Mouse (Mus musculus) ES-E14 (cell line): ENCODE results near the gene Chic1.

Experiments used
- CHD2 ChIP-seq: IDR thresholded peaks from 2 replicates; pipeline ENCODE4 v1.6.1; 2014; ENCODE audit warnings: mild to moderate bottlenecking, low read depth, low read length, inconsistent platforms
- HCFC1 ChIP-seq: IDR thresholded peaks from 2 replicates; pipeline ENCODE4 v1.6.1; 2012; ENCODE audit warnings: low read length, inconsistent platforms, borderline replicate concordance; ENCODE audit not compliant: insufficient read depth
- MAFK ChIP-seq: IDR thresholded peaks from 2 replicates; pipeline ENCODE4 v1.6.1; 2014; ENCODE audit warnings: mild to moderate bottlenecking, low read depth, low read length, inconsistent platforms; ENCODE audit not compliant: insufficient read depth
- ZC3H11A ChIP-seq: IDR thresholded peaks from 2 replicates; pipeline ENCODE4 v1.6.1; 2012; ENCODE audit warnings: low read depth, mild to moderate bottlenecking, inconsistent platforms, low read length, borderline replicate concordance
- ZNF384 ChIP-seq: IDR thresholded peaks from 2 replicates; pipeline ENCODE4 v1.6.1; 2012; ENCODE audit warnings: low read depth, low read length, inconsistent platforms

GRCm38 (mm10) chrX:103329386-103329785, 26.9 kb upstream of the Chic1 start:
- TF ChIP-seq CHD2 (no peak), MAFK (no peak), ZC3H11A (no peak), HCFC1 (no peak), ZNF384 (no peak)
